Mouse (Mus musculus) olfactory bulb, adult 2 months (tissue): ENCODE results near the gene Map3k3. TPM values are rescaled to one million over a fixed set of nuclear protein-coding genes. Genes with fewer than 3 reads are reported as not detected.
A peak's percentile ranks its signal among the peaks of the same experiment; 100 is the strongest.
"Not testable (repeated sequence)": the region's sequence is repeated elsewhere in the genome, so short reads cannot be mapped to it uniquely, and the experiment has no call there.

Experiments used
- H3K27ac ChIP-seq: fragments of 200-500 bp; 2 replicates; pipeline ENCODE4 v1.5.1; 2012; ENCODE audit warnings: low read depth, low read length; ENCODE audit not compliant: insufficient read depth
- H3K4me1 ChIP-seq: fragments of 200-500 bp; 2 replicates; pipeline ENCODE4 v1.6.1; 2012; ENCODE audit warnings: low read length; ENCODE audit not compliant: control insufficient read depth, insufficient read depth
- H3K4me3 ChIP-seq: fragments of 200-500 bp; 2 replicates; pipeline ENCODE4 v1.5.1; 2012; ENCODE audit warnings: mild to moderate bottlenecking, low read depth, low read length, moderate library complexity; ENCODE audit not compliant: insufficient read depth
- CTCF ChIP-seq: fragments of 200-500 bp; IDR thresholded peaks from 2 replicates; pipeline ENCODE4 v1.5.1; 2012; ENCODE audit warnings: low read depth, mild to moderate bottlenecking, low read length, moderate library complexity; ENCODE audit not compliant: insufficient read depth
- POLR2A ChIP-seq: fragments of 200-500 bp; IDR thresholded peaks from 2 replicates; pipeline ENCODE4 v1.6.1; 2012; ENCODE audit warnings: mild to moderate bottlenecking, low read depth, low read length, moderate library complexity; ENCODE audit not compliant: insufficient read depth
- WGBS: fragments of 180-500 bp; shearing (Covaris S2); methylation state at CpG from one replicate; pipeline ENCODE4 v1.1.7; 2018; 5-methylcytosine and 5-hydroxymethylcytosine counted together
- polyA plus RNA-seq: library from polyadenylated mRNA; stranded (reverse); fragments of >200 nt; gene quantifications from 2 replicates; pipeline ENCODE4 v1.2.4, GENCODE M21; 2012; ENCODE audit warnings: low replicate concordance; ENCODE audit not compliant: missing spikeins, insufficient read depth, insufficient read length

Map3k3 gene
- polyA plus RNA-seq, 1 experiment, result not detected

GRCm38 (mm10) chr11:106192657-106193370 is 108.4 kb downstream of the Map3k3 start:
- WGBS, result 4% methylated on average over 19 of the region's 19 CpGs

GRCm38 (mm10) chr11:106193371-106194154 is 109.2 kb downstream of the Map3k3 start:
- Histone ChIP-seq H3K4me1 (no peaks in the 10 kb centered on the region; the same call in 1 of the 2 replicates), H3K27ac (peak overlapping the region; percentile 59), H3K4me3 (peak overlapping the region; percentile 67)
- peak; percentile 46; the same call in 1 of the 2 replicates for TF ChIP-seq POLR2A
- TF ChIP-seq CTCF, result peak; percentile 8; the same call in 1 of the 2 replicates
- under 1% methylated on average over 44 of the region's 44 CpGs for WGBS

More at GRCm38 (mm10) chr11:106192657-106193370, 108.4 kb downstream of the Map3k3 start:
- TF ChIP-seq CTCF (no peak), POLR2A (no peak)
- Histone ChIP-seq H3K4me1 (no peaks in the 10 kb centered on the region; the same call in 1 of the 2 replicates), H3K27ac (peak overlapping the region; percentile 59), H3K4me3 (peak overlapping the region; percentile 67)

GRCm38 (mm10) chr11:106194155-106194541 is 109.7 kb downstream of the Map3k3 start:
- peak overlapping the region; percentile 54 for H3K27ac ChIP-seq
- WGBS, result 20% methylated on average over 3 of the region's 3 CpGs
- no peak for TF ChIP-seq POLR2A
- no peak for TF ChIP-seq CTCF
- H3K4me3 ChIP-seq, result peak overlapping the region; percentile 42
- H3K4me1 ChIP-seq, result no peaks in the 10 kb centered on the region; the same call in 1 of the 2 replicates

- H3K4me3 ChIP-seq, result no peak overlapping the region
- no peaks in the 10 kb centered on the region; the same call in 1 of the 2 replicates for H3K4me1 ChIP-seq
- H3K27ac ChIP-seq, result no peak overlapping the region
- TF ChIP-seq CTCF (no peak), POLR2A (no peak)
- WGBS, result 89% methylated on average over 7 of the region's 7 CpGs
These were observed 110.5 kb downstream of the Map3k3 start for GRCm38 (mm10) chr11:106194891-106195290.

GRCm38 (mm10) chr11:106195341-106195740 is 110.9 kb downstream of the Map3k3 start:
- no peak overlapping the region for H3K27ac ChIP-seq
- H3K4me3 ChIP-seq, result no peak overlapping the region
- TF ChIP-seq POLR2A (no peak), CTCF (no peak)
- no peaks in the 10 kb centered on the region; the same call in 1 of the 2 replicates for H3K4me1 ChIP-seq

- H3K4me3 ChIP-seq, result no peak overlapping the region
- 88% methylated on average over 4 of the region's 4 CpGs for WGBS
These were observed 113.9 kb downstream of the Map3k3 start for GRCm38 (mm10) chr11:106198277-106198676.

GRCm38 (mm10) chr11:106199997-106200396 is 115.6 kb downstream of the Map3k3 start:
- H3K27ac ChIP-seq, H3K4me3 ChIP-seq, H3K4me1 ChIP-seq: not testable (repeated sequence)
- WGBS, result 88% methylated on average over 7 of the region's 7 CpGs

More at GRCm38 (mm10) chr11:106198277-106198676, 113.9 kb downstream of the Map3k3 start:
- no peak for TF ChIP-seq POLR2A
- no peak for TF ChIP-seq CTCF
- Histone ChIP-seq H3K4me1 (no peaks in the 10 kb centered on the region), H3K27ac (no peak overlapping the region)

GRCm38 (mm10) chr11:106200756-106201155 is 116.3 kb downstream of the Map3k3 start:
- Histone ChIP-seq H3K4me3 (no peak overlapping the region), H3K27ac (no peak overlapping the region), H3K4me1 (no peaks in the 10 kb centered on the region)
- WGBS, result 74% methylated on average over 6 of the region's 6 CpGs
- TF ChIP-seq CTCF (no peak), POLR2A (no peak)
